Mouse (Mus musculus) liver, embryonic 14.5 days (tissue): ENCODE results near the gene Uba3.

Source experiments
- CTCF ChIP-seq: IDR thresholded peaks from 2 replicates; pipeline ENCODE4 v1.5.1; 2016; ENCODE audit warnings: antibody characterized with exemption, low read depth, control low read depth
- EP300 ChIP-seq: IDR thresholded peaks from 2 replicates; pipeline ENCODE4 v1.6.1; 2016; ENCODE audit warnings: antibody characterized with exemption, low read depth

DNA sequence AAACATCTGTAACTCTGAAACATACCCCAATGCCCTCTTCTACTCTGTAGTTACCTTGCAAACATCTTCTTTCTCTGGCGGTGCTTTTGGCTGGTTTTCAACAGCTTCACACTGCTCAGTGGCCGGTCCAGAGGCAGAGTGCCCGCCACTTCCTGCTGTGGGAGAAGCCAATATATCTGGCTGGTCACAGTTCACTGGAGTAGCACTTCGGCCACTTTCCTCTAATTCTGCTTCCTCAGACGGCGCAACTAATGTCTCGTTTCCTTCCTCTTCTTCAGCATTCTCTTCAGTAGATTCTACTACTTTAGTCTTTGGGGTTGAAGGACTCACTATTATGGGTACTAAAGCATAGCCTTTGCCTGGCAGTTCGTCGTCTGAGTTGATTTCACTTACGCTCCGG, 29.7 kb downstream of the Uba3 start:
- no peak for TF ChIP-seq CTCF
- TF ChIP-seq EP300: no peak
